Mouse (Mus musculus) hindbrain, embryonic 16.5 days (tissue): ENCODE results near the gene Erg. TPM values are rescaled to one million over a fixed set of nuclear protein-coding genes. Genes with fewer than 3 reads are reported as not detected.

ENCODE experiments used
- ATAC-seq: fragments of 200-750 bp; cut with Nextera tagmentation; 2 replicates; pipeline ENCODE4 v1.8.0; 2017; ENCODE audit warnings: moderate TSS enrichment, moderate library complexity
- H3K27ac ChIP-seq: fragments of 300-500 bp; sonication (generic); 2 replicates; pipeline ENCODE4 v1.5.1; 2014; ENCODE audit warnings: low read depth, mild to moderate bottlenecking, control low read depth, low read length, moderate library complexity
- H3K27me3 ChIP-seq: fragments of 300-500 bp; sonication (generic); replicated peaks from 2 replicates; pipeline ENCODE4 v1.6.1; 2014; ENCODE audit warnings: low read length; ENCODE audit not compliant: control insufficient read depth, insufficient read depth
- H3K36me3 ChIP-seq: fragments of 300-500 bp; sonication (generic); 2 replicates; pipeline ENCODE4 v1.6.1; 2014; ENCODE audit warnings: mild to moderate bottlenecking, low read length, moderate library complexity, mixed read lengths; ENCODE audit not compliant: control insufficient read depth, insufficient read depth
- H3K4me1 ChIP-seq: fragments of 300-500 bp; sonication (generic); 2 replicates; pipeline ENCODE4 v1.6.1; 2014; ENCODE audit warnings: low read depth, low read length; ENCODE audit not compliant: control insufficient read depth, insufficient read depth
- H3K4me2 ChIP-seq: fragments of 300-500 bp; sonication (generic); 2 replicates; pipeline ENCODE4 v1.6.1; 2014; ENCODE audit warnings: mild to moderate bottlenecking, low read length, control low read depth, moderate library complexity
- H3K4me3 ChIP-seq: fragments of 300-500 bp; sonication (generic); 2 replicates; pipeline ENCODE4 v1.5.1; 2014; ENCODE audit warnings: mild to moderate bottlenecking, low read length, control low read depth, moderate library complexity
- H3K9ac ChIP-seq: fragments of 300-500 bp; sonication (generic); 2 replicates; pipeline ENCODE4 v1.6.1; 2014; ENCODE audit warnings: low read depth, mild to moderate bottlenecking, control low read depth, low read length, moderate library complexity
- H3K9me3 ChIP-seq: fragments of 300-500 bp; sonication (generic); 2 replicates; pipeline ENCODE4 v1.6.1; 2014; ENCODE audit warnings: mild to moderate bottlenecking, low read length, moderate library complexity; ENCODE audit not compliant: control insufficient read depth
- WGBS: fragments of 180-500 bp; shearing (Covaris S2); extraction: QIAGEN DNeasy Blood & Tissue Kit; methylation state at CpG from one replicate; pipeline ENCODE4 v1.1.7; 2014; 5-methylcytosine and 5-hydroxymethylcytosine counted together
- polyA plus RNA-seq: library from polyadenylated mRNA; unstranded; fragments of >200 nt; fragmentation: Nextera tagmentation; extraction: Ambion mirVana; gene quantifications from 2 replicates; pipeline ENCODE4 v1.2.1, GENCODE M21; 2015

Gene Erg
- polyA plus RNA-seq, 1 experiment from 2014 or later = 1.8 TPM

- Histone ChIP-seq H3K9me3 (no peaks in the 10 kb centered on the region), H3K4me3 (no peak overlapping the region), H3K9ac (no peak overlapping the region), H3K4me1 (no peaks in the 10 kb centered on the region), H3K4me2 (no peak overlapping the region), H3K36me3 (no peaks in the 10 kb centered on the region), H3K27me3 (no peaks in the 10 kb centered on the region), H3K27ac (no peak overlapping the region)
- ATAC-seq = no peak
- 89% methylated on average over 20 of the region's 20 CpGs for WGBS
Observed at GRCm38 (mm10) chr16:95611982-95612746, 25.8 kb upstream of the Erg start.

GRCm38 (mm10) chr16:95608624-95609023, 22.2 kb upstream of the Erg start:
- Histone ChIP-seq H3K4me3 (no peak overlapping the region), H3K27me3 (no peaks in the 10 kb centered on the region), H3K9ac (no peak overlapping the region), H3K27ac (no peak overlapping the region), H3K36me3 (no peaks in the 10 kb centered on the region), H3K9me3 (no peaks in the 10 kb centered on the region), H3K4me2 (no peak overlapping the region), H3K4me1 (no peaks in the 10 kb centered on the region)
- ATAC-seq = no peak
- 77% methylated on average over 7 of the region's 7 CpGs for WGBS

GRCm38 (mm10) chr16:95605304-95605703, 18.9 kb upstream of the Erg start:
- H3K4me1 ChIP-seq = peaks cover 4% of the 10 kb centered on the region; the same call in 1 of the 2 replicates
- 24% methylated on average over 7 of the region's 7 CpGs for WGBS
- H3K27ac ChIP-seq = no peak overlapping the region
- H3K27me3 ChIP-seq = no peaks in the 10 kb centered on the region
- H3K4me3 ChIP-seq = no peak overlapping the region
- H3K4me2 ChIP-seq = no peak overlapping the region
- H3K9me3 ChIP-seq = no peaks in the 10 kb centered on the region
- no peak for ATAC-seq
- H3K9ac ChIP-seq = no peak overlapping the region
- no peaks in the 10 kb centered on the region for H3K36me3 ChIP-seq

- no peaks in the 10 kb centered on the region for H3K9me3 ChIP-seq
- no peak overlapping the region for H3K4me2 ChIP-seq
- 24% methylated on average over 5 of the region's 5 CpGs for WGBS
- H3K27ac ChIP-seq = no peak overlapping the region
- H3K4me3 ChIP-seq = no peak overlapping the region
- H3K27me3 ChIP-seq = no peaks in the 10 kb centered on the region
- peaks cover 4% of the 10 kb centered on the region; the same call in 1 of the 2 replicates for H3K4me1 ChIP-seq
- no peaks in the 10 kb centered on the region for H3K36me3 ChIP-seq
- H3K9ac ChIP-seq = no peak overlapping the region
- ATAC-seq = no peak
Observed at GRCm38 (mm10) chr16:95602504-95602903, 16.1 kb upstream of the Erg start.

- Histone ChIP-seq H3K9me3 (no peaks in the 10 kb centered on the region), H3K36me3 (no peaks in the 10 kb centered on the region), H3K4me2 (no peak overlapping the region), H3K27ac (no peak overlapping the region), H3K27me3 (no peaks in the 10 kb centered on the region), H3K9ac (no peak overlapping the region), H3K4me1 (peaks cover 5% of the 10 kb centered on the region; the same call in 1 of the 2 replicates), H3K4me3 (no peak overlapping the region)
- 26% methylated on average over 4 of the region's 4 CpGs for WGBS
- ATAC-seq = no peak
Observed at GRCm38 (mm10) chr16:95601807-95602206, 15.4 kb upstream of the Erg start.

GRCm38 (mm10) chr16:95601219-95601580, 14.8 kb upstream of the Erg start:
- H3K4me3 ChIP-seq = peak overlapping the region; percentile 21; the same call in 1 of the 2 replicates
- peak overlapping the region; percentile 36; the same call in 1 of the 2 replicates for H3K4me2 ChIP-seq
- no peak overlapping the region for H3K27ac ChIP-seq
- 76% methylated on average over 4 of the region's 4 CpGs for WGBS
- no peaks in the 10 kb centered on the region for H3K27me3 ChIP-seq
- no peaks in the 10 kb centered on the region for H3K9me3 ChIP-seq
- no peak overlapping the region for H3K9ac ChIP-seq
- no peaks in the 10 kb centered on the region for H3K36me3 ChIP-seq
- no peak for ATAC-seq
- H3K4me1 ChIP-seq = peaks cover 7% of the 10 kb centered on the region; the same call in 1 of the 2 replicates

GRCm38 (mm10) chr16:95600572-95601218, 14.3 kb upstream of the Erg start:
- Histone ChIP-seq H3K9me3 (no peaks in the 10 kb centered on the region), H3K4me1 (peaks cover 7% of the 10 kb centered on the region; the same call in 1 of the 2 replicates), H3K4me3 (peak overlapping the region; percentile 21; the same call in 1 of the 2 replicates), H3K27ac (no peak overlapping the region), H3K27me3 (no peaks in the 10 kb centered on the region), H3K36me3 (no peaks in the 10 kb centered on the region), H3K9ac (no peak overlapping the region), H3K4me2 (peak overlapping the region; percentile 36)
- 46% methylated on average over 19 of the region's 19 CpGs for WGBS
- ATAC-seq = 0 out of 2 replicates have a peak, but pooled peaks have one; percentile 45

GRCm38 (mm10) chr16:95598930-95599329, 12.5 kb upstream of the Erg start:
- Histone ChIP-seq H3K36me3 (no peaks in the 10 kb centered on the region), H3K9ac (no peak overlapping the region), H3K27ac (no peak overlapping the region), H3K4me1 (peaks cover 7% of the 10 kb centered on the region; the same call in 1 of the 2 replicates), H3K4me2 (no peak overlapping the region), H3K27me3 (no peaks in the 10 kb centered on the region), H3K9me3 (no peaks in the 10 kb centered on the region), H3K4me3 (no peak overlapping the region)
- WGBS = 98% methylated on average over 4 of the region's 4 CpGs
- no peak for ATAC-seq

GRCm38 (mm10) chr16:95597578-95597951, 11.2 kb upstream of the Erg start:
- H3K27ac ChIP-seq = peak overlapping the region; percentile 9; the same call in 1 of the 2 replicates
- no peak overlapping the region for H3K4me2 ChIP-seq

More at GRCm38 (mm10) chr16:95597578-95597951, 11.2 kb upstream of the Erg start:
- WGBS = 36% methylated on average over 7 of the region's 7 CpGs
- H3K36me3 ChIP-seq = no peaks in the 10 kb centered on the region
- peaks cover 7% of the 10 kb centered on the region; the same call in 1 of the 2 replicates for H3K4me1 ChIP-seq
- no peak overlapping the region for H3K9ac ChIP-seq
- no peak overlapping the region for H3K4me3 ChIP-seq
- peak; percentile 58 for ATAC-seq
- no peaks in the 10 kb centered on the region for H3K9me3 ChIP-seq
- no peaks in the 10 kb centered on the region for H3K27me3 ChIP-seq
